Mouse (Mus musculus) left cerebral cortex, adult 11 months (tissue): ENCODE results near the gene Clptm1.
"Not testable (repeated sequence)": the region's sequence is repeated elsewhere in the genome, so short reads cannot be mapped to it uniquely, and the experiment has no call there.

Source experiments
- DNase-seq: peaks from one replicate; pipeline ENCODE4 v3.0.0; 2022; ENCODE audit warnings: low spot score

Gene Clptm1

DNA sequence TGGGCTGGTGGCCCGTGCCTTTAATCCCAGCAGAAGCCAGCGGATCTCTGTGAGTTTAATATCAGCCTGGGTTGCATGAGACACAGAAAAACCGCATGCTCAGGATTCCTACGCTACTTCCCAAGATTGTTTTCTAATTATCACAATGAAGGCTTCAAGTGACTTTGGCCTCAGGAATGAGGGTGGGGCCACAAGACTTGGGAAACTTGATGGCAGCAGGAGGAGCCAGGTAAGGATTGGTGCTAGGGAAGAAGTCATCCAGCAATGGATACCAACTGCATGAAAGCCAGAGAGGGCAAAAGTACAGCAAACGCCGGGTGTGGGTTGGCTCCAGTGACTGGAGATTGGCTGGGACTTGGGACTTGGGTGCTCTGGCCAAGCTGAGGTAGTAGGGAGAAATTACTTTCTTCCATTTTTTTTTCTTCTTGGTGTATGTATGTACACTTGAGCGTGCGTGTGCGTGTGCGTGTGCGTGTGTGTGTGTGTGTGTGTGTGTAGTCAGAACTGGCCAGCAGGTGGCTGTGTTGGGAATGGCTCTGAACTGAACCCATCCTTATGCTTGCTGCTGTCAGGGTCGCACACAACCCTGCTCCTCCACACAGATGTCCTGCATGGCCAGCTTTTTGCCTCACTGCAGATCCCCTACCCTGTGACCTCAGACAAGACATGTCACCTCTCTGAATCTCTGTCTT is 55.0 kb downstream of the Clptm1 start:
- no peak for DNase-seq

DNA sequence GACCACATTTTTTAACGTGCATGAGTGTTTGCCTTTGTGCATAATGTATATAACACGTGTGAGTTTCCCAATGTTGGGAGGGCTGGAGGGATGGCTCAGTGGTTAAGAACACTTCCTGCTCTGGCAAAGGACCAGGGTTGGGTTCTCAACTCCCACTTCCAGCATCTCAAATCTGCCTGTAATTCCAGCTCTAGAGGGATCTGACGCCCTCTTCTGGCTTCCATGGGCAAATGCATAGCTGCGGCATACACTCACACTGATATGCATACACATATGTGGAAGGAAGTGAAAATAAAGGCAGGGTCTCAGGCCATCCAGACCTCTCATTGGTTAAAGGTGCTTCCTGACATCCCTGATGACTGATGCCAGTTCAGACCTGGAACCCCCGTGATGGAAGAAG is 57.5 kb downstream of the Clptm1 start:
- DNase-seq, result no peak

DNA sequence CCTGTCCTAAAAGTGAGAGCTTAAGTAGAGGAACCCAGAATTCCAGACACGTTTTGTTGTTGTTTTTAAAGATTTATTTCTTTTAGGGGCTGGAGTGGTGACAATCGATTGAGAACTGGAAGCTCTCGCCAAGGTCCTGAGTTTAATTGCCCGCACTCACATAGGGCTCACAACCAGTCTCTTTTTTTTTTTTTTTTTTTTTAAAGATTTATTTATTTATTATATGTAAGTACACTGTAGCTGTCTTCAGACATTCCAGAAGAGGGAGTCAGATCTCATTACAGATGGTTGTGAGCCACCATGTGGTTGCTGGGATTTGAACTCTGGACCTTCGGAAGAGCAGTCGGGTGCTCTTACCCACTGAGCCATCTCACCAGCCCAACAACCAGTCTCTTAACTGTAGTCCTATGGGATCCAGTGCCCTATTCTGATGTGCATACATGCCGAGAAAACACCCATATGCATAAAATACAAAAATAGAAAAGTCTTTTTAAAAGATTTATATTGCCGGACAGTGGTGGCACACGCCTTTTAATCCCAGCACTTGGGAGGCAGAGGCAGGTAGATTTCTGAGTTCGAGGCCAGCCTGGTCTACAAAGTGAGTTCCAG is 60.1 kb downstream of the Clptm1 start:
- DNase-seq, result not testable (repeated sequence)

DNA sequence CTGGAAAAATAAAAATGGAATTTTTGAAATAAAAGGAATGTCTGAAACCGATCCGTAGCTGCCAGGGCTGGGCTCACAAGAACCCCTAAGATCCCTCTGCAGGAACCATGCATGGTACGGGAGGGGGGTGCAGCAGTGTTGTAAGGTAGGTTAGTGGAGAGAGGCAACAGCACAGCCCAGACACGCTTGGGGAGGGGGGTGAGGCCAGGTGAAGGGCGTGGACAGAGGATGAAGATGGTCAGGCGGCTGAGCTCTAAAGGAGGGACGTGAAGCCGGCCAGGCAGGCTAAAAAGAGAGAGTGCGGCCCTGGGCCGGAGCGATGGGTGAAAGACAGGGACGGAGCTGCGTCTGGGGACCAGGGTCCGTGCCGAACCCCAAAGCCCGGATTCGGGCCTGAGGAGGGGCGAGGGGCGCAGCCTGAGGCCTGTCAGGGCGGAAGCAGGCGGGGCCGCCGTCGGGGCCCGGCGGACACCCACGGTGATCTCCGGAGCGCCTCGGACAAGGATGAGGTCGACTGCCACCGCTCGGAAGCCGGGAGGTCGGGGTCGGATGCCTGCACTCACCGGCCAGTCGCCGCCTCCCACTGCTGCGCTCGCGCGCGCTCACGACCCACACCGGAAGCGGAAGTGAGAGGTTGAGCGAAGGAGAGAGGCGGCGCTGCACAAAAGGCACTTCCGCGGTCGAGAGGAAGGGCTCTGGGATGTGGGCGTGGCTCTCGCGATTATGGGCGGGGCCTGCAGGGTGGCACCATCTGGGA is 60.8 kb downstream of the Clptm1 start, which contains the start of gene Clasrp:
TSS of gene Clasrp (minus strand) at position 638 of the 757 bp plus-strand sequence.
- peak; percentile 91 for DNase-seq

- DNase-seq, result no peak
Observed at GRCm38 (mm10) chr7:19603055-19603454, 61.8 kb downstream of the Clptm1 start.

- peak; percentile 66 for DNase-seq
Observed at GRCm38 (mm10) chr7:19600562-19600961, 64.3 kb downstream of the Clptm1 start.

DNA sequence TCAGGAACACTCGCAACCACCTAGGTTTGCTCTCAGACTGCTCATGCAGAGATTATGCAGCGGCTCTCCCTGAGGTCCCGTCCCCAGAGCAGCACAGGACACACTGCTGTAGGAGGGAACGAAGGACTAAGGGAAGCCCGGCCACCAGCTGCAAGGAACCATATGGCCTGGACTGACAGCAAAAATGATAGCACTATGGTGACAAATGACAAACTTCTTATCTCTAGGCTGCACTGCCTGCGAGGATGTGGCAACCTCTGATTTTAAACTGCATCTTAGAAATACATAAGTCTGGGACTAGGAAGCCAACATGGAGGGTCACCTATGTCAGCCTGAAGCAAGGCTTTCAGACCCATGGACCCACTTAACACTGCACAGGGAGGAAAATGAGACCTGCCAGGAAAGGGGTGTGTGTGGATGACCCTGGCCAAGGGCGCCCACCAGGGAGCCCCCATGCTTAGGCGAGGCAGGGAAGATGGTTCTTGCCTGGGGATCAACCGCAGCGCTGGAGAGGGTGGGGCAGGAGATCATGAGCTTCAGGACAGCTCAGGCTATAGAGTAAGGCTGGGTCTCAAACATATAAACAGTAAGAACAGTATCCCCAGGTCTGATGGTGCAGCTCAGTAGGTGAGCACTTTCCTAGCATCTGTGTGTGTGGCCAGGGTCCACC is 71.6 kb downstream of the Clptm1 start:
- no peak for DNase-seq

DNA sequence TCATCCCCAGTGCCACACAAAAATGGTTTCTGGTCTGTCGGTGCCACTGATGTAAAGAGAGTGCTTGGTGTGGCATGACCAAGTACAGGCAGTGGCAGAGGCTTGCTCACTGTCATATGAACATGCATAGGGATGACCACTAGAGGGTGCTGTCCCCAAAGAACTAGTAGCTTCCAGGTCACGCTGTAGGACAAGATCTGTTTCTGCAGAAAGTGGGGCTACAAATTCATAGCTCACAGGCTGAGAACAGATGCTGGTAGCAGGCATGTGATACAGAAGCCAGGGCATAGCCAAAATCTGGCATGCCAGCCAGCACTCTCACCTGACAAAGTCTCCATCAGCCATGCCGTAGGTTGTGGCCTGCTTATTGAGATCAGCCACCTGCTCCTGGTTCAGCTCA is 74.9 kb downstream of the Clptm1 start:
- peak; percentile 80 for DNase-seq

DNA sequence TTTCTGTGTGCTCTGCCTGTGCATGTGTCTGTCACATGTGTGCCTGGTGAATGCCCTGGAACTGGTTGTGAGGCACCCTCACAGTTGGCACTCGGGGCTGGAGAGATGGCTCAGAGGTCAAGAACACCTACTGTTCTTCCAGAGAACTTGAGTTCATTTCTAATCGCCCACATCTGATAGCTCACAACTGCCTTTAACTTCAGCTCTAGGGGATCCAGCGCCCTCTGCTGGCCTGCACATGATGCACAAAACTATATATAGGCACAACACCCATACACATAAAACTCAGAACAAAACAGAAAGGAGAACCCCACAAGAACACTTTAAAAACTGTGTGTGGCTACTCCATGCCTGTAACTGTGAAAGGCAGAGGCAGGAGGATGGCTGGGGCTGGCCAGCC is 75.6 kb downstream of the Clptm1 start:
- no peak for DNase-seq

DNA sequence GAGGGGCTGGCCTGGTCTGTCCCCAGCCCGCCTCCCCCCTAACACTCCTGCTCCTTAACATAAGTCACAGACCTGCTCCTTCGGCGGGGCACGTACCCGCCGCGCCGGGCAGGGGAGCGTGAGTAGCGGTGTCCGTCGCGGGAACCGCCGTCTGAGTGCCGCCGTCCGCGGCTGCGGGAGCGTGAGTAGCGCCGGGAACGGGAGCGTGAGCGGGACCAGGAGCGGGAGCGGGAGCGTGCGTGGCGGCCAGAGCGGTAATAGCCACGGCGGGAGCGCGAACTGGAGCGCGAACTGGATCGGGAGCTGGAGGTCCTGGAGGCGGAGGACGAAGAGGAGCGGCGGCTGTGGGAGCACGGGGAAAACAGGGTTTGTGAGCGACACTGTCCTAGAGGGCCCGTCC is 78.6 kb downstream of the Clptm1 start:
- no peak for DNase-seq
